Mouse (Mus musculus): ENCODE data around the gene Snf8. TPM values are rescaled to one million over a fixed set of nuclear protein-coding genes. Genes with fewer than 3 reads are reported as not detected.

Gene Snf8
- polyA plus RNA-seq, 1 experiment from 2014 or later, result 110 TPM

GRCm38 (mm10) chr11:96082682-96083081 is 48.0 kb downstream of the Snf8 start:
- H3K9me3 ChIP-seq (replicated peaks), result no peaks in the 10 kb centered on the region
- no peaks in the 10 kb centered on the region for H3K27me3 ChIP-seq (ENCODE audit: low read depth, poor library complexity, severe bottlenecking)
- DNase-seq (ENCODE audit: low spot score), result no peak
- WGBS, result 74% methylated on average over 3 of the region's 3 CpGs
- no peaks in the 10 kb centered on the region for H3K4me1 ChIP-seq
- H3K36me3 ChIP-seq, result no peaks in the 10 kb centered on the region
- H3K27ac ChIP-seq (replicated peaks), result no peak overlapping the region
- no peak overlapping the region for H3K4me3 ChIP-seq

GRCm38 (mm10) chr11:96087981-96088380 is 53.3 kb downstream of the Snf8 start:
- no peak overlapping the region for H3K4me3 ChIP-seq
- 0 out of 2 replicates have a peak, but pooled peaks cover 6% of the 10 kb centered on the region for H3K9me3 ChIP-seq (replicated peaks)
- H3K4me1 ChIP-seq, result no peaks in the 10 kb centered on the region
- no peak for DNase-seq (ENCODE audit: low spot score)
- H3K27me3 ChIP-seq (ENCODE audit: low read depth, poor library complexity, severe bottlenecking), result no peaks in the 10 kb centered on the region
- no peak overlapping the region for H3K27ac ChIP-seq (replicated peaks)
- H3K36me3 ChIP-seq, result no peaks in the 10 kb centered on the region
- 89% methylated on average over 6 of the region's 6 CpGs for WGBS

DNA sequence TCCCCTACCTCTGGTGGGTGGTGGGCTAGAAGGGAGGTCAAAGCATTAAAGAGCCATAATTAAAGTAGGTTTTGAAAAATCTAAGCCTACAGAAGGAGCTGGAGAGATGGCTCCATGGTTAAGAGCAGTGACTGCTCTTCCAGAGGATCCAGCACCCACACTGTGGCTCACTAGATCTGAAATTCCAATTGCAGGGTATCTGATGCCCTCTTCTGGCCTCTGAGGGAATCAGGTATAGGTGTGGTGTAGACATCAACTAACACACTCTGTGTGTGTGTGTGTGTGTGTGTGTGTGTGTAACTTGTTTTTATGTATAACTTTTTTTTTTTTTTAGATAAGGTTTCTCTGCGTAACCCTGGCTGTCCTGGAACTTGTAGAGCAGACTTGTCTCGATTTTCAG is 56.4 kb downstream of the Snf8 start:
- H3K27ac ChIP-seq (replicated peaks), result no peak overlapping the region
- no peak overlapping the region for H3K4me3 ChIP-seq
- no peaks in the 10 kb centered on the region for H3K27me3 ChIP-seq (ENCODE audit: low read depth, poor library complexity, severe bottlenecking)
- DNase-seq (ENCODE audit: low spot score), result no peak
- no peaks in the 10 kb centered on the region for H3K36me3 ChIP-seq
- 68% methylated on average over 2 of the region's 2 CpGs for WGBS
- H3K4me1 ChIP-seq, result no peaks in the 10 kb centered on the region
- H3K9me3 ChIP-seq (replicated peaks), result 0 out of 2 replicates have a peak, but pooled peaks cover 6% of the 10 kb centered on the region

GRCm38 (mm10) chr11:96092674-96093291 is 58.1 kb downstream of the Snf8 start:
- no peaks in the 10 kb centered on the region for H3K27me3 ChIP-seq (ENCODE audit: low read depth, poor library complexity, severe bottlenecking)
- no peak overlapping the region for H3K4me3 ChIP-seq
- H3K4me1 ChIP-seq, result no peaks in the 10 kb centered on the region
- no peak overlapping the region for H3K27ac ChIP-seq (replicated peaks)
- 0 out of 2 replicates have a peak, but pooled peaks cover 5% of the 10 kb centered on the region for H3K9me3 ChIP-seq (replicated peaks)
- WGBS, result 52% methylated on average over 7 of the region's 7 CpGs
- no peaks in the 10 kb centered on the region for H3K36me3 ChIP-seq
- no peak for DNase-seq (ENCODE audit: low spot score)

DNA sequence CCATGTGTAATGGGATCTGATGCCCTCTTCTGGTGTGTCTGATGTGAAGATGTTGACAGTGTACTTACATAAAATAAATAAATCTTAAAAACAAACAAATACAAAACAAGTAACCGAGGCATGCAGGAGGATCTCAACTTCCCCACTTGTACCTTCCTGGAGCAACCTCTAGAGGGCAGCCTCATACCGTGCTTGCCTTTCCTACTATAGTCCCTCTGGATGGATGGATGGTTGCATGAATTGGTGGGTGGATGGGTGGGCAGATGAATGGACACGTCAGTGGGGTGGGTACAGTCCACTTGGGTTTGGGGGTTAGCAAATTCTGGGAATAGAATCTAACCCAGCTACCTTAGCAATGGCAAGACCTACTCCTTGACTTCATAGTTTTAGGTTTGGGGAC is 58.7 kb downstream of the Snf8 start:
- peak; percentile 51 for DNase-seq (ENCODE audit: low spot score)
- no peaks in the 10 kb centered on the region for H3K27me3 ChIP-seq (ENCODE audit: low read depth, poor library complexity, severe bottlenecking)
- H3K4me3 ChIP-seq, result no peak overlapping the region
- H3K27ac ChIP-seq (replicated peaks), result no peak overlapping the region
- H3K36me3 ChIP-seq, result no peaks in the 10 kb centered on the region
- WGBS, result 17% methylated on average over 3 of the region's 3 CpGs
- no peaks in the 10 kb centered on the region for H3K9me3 ChIP-seq (replicated peaks)
- no peaks in the 10 kb centered on the region for H3K4me1 ChIP-seq

Other genes with a start within 250 kb of the Snf8 start
- 0.30 TPM in 1 of 2 replicates, not detected in the other for gene Phospho1, start 210.4 kb upstream of the Snf8 start, polyA plus RNA-seq (2016; fragmentation: Nextera tagmentation; extraction: Ambion mirVana)
- gene Gngt2, start 197.7 kb upstream of the Snf8 start, polyA plus RNA-seq (2016; fragmentation: Nextera tagmentation; extraction: Ambion mirVana), result 4.4 and 6.1 TPM in 2 replicates
- 3.5 and 3.6 TPM in 2 replicates for gene Abi3, start 192.4 kb upstream of the Snf8 start, polyA plus RNA-seq (2016; fragmentation: Nextera tagmentation; extraction: Ambion mirVana)
- 0.11 and 0.14 TPM in 2 replicates for gene B4galnt2, start 120.0 kb upstream of the Snf8 start, polyA plus RNA-seq (2016; fragmentation: Nextera tagmentation; extraction: Ambion mirVana)
- 176 and 190 TPM in 2 replicates for gene Igf2bp1, start 28.9 kb upstream of the Snf8 start, polyA plus RNA-seq (2016; fragmentation: Nextera tagmentation; extraction: Ambion mirVana)
- not detected in 2 replicates for gene Gip, start 10.3 kb upstream of the Snf8 start, polyA plus RNA-seq (2016; fragmentation: Nextera tagmentation; extraction: Ambion mirVana)
- gene Ube2z, start 30.5 kb downstream of the Snf8 start, polyA plus RNA-seq (2016; fragmentation: Nextera tagmentation; extraction: Ambion mirVana), result 25.0 and 27.0 TPM in 2 replicates
- gene Atp5g1, start 40.8 kb downstream of the Snf8 start, polyA plus RNA-seq (2016; fragmentation: Nextera tagmentation; extraction: Ambion mirVana), result 534 and 550 TPM in 2 replicates
- gene Calcoco2, start 77.1 kb downstream of the Snf8 start, polyA plus RNA-seq (2016; fragmentation: Nextera tagmentation; extraction: Ambion mirVana), result not detected in 2 replicates
- not detected in 2 replicates for gene Ttll6, start 98.9 kb downstream of the Snf8 start, polyA plus RNA-seq (2016; fragmentation: Nextera tagmentation; extraction: Ambion mirVana)
- gene Hoxb13, start 159.4 kb downstream of the Snf8 start, polyA plus RNA-seq (2016; fragmentation: Nextera tagmentation; extraction: Ambion mirVana), result not detected in 2 replicates
- gene Hoxb9, start 236.6 kb downstream of the Snf8 start, polyA plus RNA-seq (2016; fragmentation: Nextera tagmentation; extraction: Ambion mirVana), result not detected in 2 replicates
- gene Hoxb8, start 247.0 kb downstream of the Snf8 start, polyA plus RNA-seq (2016; fragmentation: Nextera tagmentation; extraction: Ambion mirVana), result not detected in 2 replicates